ENCODE assay signal across 7 mouse cellular contexts in genomic region chr19:46970121-46970729, GRCm38 (mm10). TPM values are rescaled to one million over a fixed set of nuclear protein-coding genes. Genes with fewer than 3 reads are reported as not detected.
DNase-seq lines count a peak whose midpoint lies in the region; ATAC-seq and TF ChIP-seq lines count a peak whose summit lies in the region.

No protein-coding gene starts in this region.

- no peak for TF ChIP-seq EP300 in heart, postnatal 0 days (IDR thresholded peaks at IDR 0.05; ENCODE audit: low read depth)

- no peak for TF ChIP-seq POLR2A in spleen, adult 2 months (IDR thresholded peaks at IDR 0.05; ENCODE audit: low read depth, low read length)

- H3K4me2 ChIP-seq in heart, postnatal 0 days (ENCODE audit: low read depth, low read length): peak overlapping the region; percentile 28

- peak overlapping the region; percentile 39 for H3K27ac ChIP-seq in spleen, adult 2 months (ENCODE audit: insufficient read depth, low read length)
- H3K27ac ChIP-seq in heart, postnatal 0 days (ENCODE audit: low read depth): peak overlapping the region; percentile 90

- H3K36me3 ChIP-seq in spleen, adult 2 months (ENCODE audit: control insufficient read depth, insufficient read depth, low read length): no peaks in the 10 kb centered on the region
- no peaks in the 10 kb centered on the region for H3K36me3 ChIP-seq in heart, postnatal 0 days (replicated peaks; ENCODE audit: control insufficient read depth, insufficient read depth, low read length)

- TF ChIP-seq CTCF in spleen, adult 2 months (IDR thresholded peaks at IDR 0.05; ENCODE audit: extremely low read depth, insufficient read depth, insufficient read length, insufficient replicate concordance): no peak
- TF ChIP-seq CTCF in heart, postnatal 0 days (IDR thresholded peaks at IDR 0.05; ENCODE audit: low read depth): no peak

- 22% methylated on average over 13 of the region's 13 CpGs for WGBS in spleen, adult 2 months
- WGBS in heart, postnatal 0 days: 27% methylated on average over 13 of the region's 13 CpGs

- no peaks in the 10 kb centered on the region for H3K27me3 ChIP-seq in spleen, adult 2 months (ENCODE audit: control insufficient read depth, insufficient read depth, low read length)
- no peaks in the 10 kb centered on the region for H3K27me3 ChIP-seq in heart, postnatal 0 days (ENCODE audit: control insufficient read depth, insufficient read depth, low read length)

- H3K4me1 ChIP-seq in spleen, adult 2 months (ENCODE audit: control insufficient read depth, insufficient read depth, insufficient read length): peaks cover 5% of the 10 kb centered on the region; the same call in 1 of the 2 replicates
- H3K4me1 ChIP-seq in heart, postnatal 0 days (ENCODE audit: control insufficient read depth, insufficient read depth): peaks cover 29% of the 10 kb centered on the region

- H3K9ac ChIP-seq in heart, postnatal 0 days (replicated peaks; ENCODE audit: low read depth, low read length): no peak overlapping the region; the same call in 1 of the 2 replicates

- no peaks in the 10 kb centered on the region for H3K9me3 ChIP-seq in heart, postnatal 0 days (replicated peaks; ENCODE audit: control insufficient read depth, low read length)

- DNase-seq in spleen, adult 2 months (ENCODE audit: low read depth in 1 of 2, low spot score in 2 of 2): peak; percentile 22 to 46
- no peak for DNase-seq in spleen, adult 12 weeks (ENCODE audit: low spot score)
- peak; percentile 27 for DNase-seq in heart, postnatal 0 days (ENCODE audit: low spot score)
- DNase-seq in right cerebral cortex, postnatal 4 days: no peak
- DNase-seq in embryo, embryonic 9.5 days (ENCODE audit: extremely low spot score): no peak
- no peak for DNase-seq in urinary bladder, postnatal 10 days (ENCODE audit: low spot score)

- peak; percentile 34 for ATAC-seq in heart, postnatal 0 days (ENCODE audit: insufficient read depth, low read depth)
- ATAC-seq in megakaryocyte, adult 5-6 weeks (ENCODE audit: poor library complexity, severe bottlenecking): peak; percentile 86

- H3K4me3 ChIP-seq in spleen, adult 2 months (ENCODE audit: extremely low read depth, insufficient read depth, insufficient read length): peak overlapping the region; percentile 35
- no peak overlapping the region for H3K4me3 ChIP-seq in heart, postnatal 0 days (ENCODE audit: low read depth, low read length)

RNA-seq across cellular contexts. Expression of gene Ina, which starts 44.3 kb away (rescaled TPM):
- 0.02 TPM in 1 of 2 replicates, not detected in the other for polyA plus RNA-seq in spleen, adult 2 months (2012; rRNA removed)
- not detected in 2 replicates for total RNA-seq in heart, postnatal 0 days (2014; rRNA removed; ENCODE audit: low replicate concordance)
- polyA plus RNA-seq in heart, postnatal 0 days (2015; fragmentation: Nextera tagmentation; extraction: Ambion mirVana): not detected in 2 replicates
- not detected in 2 replicates for total RNA-seq in megakaryocyte, adult 5-6 weeks (2015)
- not detected in 2 replicates for total RNA-seq in megakaryocyte, adult 5-6 weeks (2017)

RNA-seq across cellular contexts. Expression of gene Nt5c2, which starts 44.7 kb away (rescaled TPM):
- 10.2 and 11.1 TPM in 2 replicates for polyA plus RNA-seq in spleen, adult 2 months (2012; rRNA removed)
- total RNA-seq in heart, postnatal 0 days (2014; rRNA removed; ENCODE audit: low replicate concordance): 33.9 and 48.1 TPM in 2 replicates
- polyA plus RNA-seq in heart, postnatal 0 days (2015; fragmentation: Nextera tagmentation; extraction: Ambion mirVana): 92.7 and 111 TPM in 2 replicates
- 32.5 and 36.1 TPM in 2 replicates for total RNA-seq in megakaryocyte, adult 5-6 weeks (2015)
- total RNA-seq in megakaryocyte, adult 5-6 weeks (2017): 42.1 and 43.6 TPM in 2 replicates

Comparison
In these comparisons a context has a peak if more than half of its experiments do, and no peak if none do; other contexts are left out.
1. DNase-seq: peak in spleen, adult 2 months (2 of 2) and heart, postnatal 0 days (single experiment); none in spleen, adult 12 weeks (single experiment), right cerebral cortex, postnatal 4 days (single experiment), embryo, embryonic 9.5 days (single experiment) and urinary bladder, postnatal 10 days (single experiment).